Mouse (Mus musculus) spleen, adult 12 weeks (tissue): ENCODE data around the gene Gmfg.

ENCODE experiments used
- DNase-seq: peaks from one replicate; pipeline ENCODE4 v3.0.0; 2022; ENCODE audit warnings: low spot score

Gmfg gene

GRCm38 (mm10) chr7:28484192-28484591 is 46.9 kb downstream of the Gmfg start:
- no peak for DNase-seq

- no peak for DNase-seq
These were observed 50.8 kb downstream of the Gmfg start for GRCm38 (mm10) chr7:28488030-28488491.

GRCm38 (mm10) chr7:28490410-28490809 is 53.2 kb downstream of the Gmfg start:
- DNase-seq: peak; percentile 22

- no peak for DNase-seq
These were observed 53.7 kb downstream of the Gmfg start for GRCm38 (mm10) chr7:28490903-28491302.

GRCm38 (mm10) chr7:28492310-28492709 is 55.1 kb downstream of the Gmfg start:
- no peak for DNase-seq

GRCm38 (mm10) chr7:28495426-28495825 is 58.2 kb downstream of the Gmfg start:
- no peak for DNase-seq
